Mouse (Mus musculus): ENCODE measurements around the gene Ptprm. TPM values are rescaled to one million over a fixed set of nuclear protein-coding genes. Genes with fewer than 3 reads are reported as not detected.

The Ptprm gene
- total RNA-seq (2023) = under 1 TPM in 1 of 2 experiments, not detected in 1; 0.29 TPM

DNA sequence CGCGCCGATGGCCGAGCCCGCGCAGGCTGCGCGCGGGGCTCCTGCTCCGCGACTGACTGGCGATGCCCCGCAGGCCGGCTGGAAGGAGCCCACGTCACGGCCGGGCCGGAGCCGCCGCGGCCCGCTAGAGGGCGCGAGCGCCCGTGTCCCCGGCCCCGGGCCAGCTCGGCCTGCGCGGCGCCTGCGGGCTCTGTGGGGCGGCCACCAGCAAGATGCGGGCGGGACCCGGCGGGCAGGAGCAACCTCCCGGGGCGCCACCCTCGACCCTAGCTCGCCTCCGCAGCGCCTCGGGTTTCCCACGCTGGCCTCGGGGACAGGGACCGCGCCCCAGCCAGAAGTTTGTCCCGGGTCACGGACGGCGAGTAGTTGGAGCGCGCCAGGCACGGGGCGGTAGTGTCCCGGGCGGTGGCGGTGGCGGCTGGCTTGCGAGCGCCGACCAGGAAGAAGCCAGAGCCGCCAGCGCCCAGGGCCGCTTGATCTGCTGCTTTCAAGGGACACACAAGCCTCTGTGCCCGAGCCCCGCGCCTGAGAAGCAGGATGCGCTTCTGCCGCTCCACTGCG is at the start of gene Ptprm:
TSS of gene Ptprm (minus strand) at position 7 of the 561 bp plus-strand sequence.

Measured in B cell, adult 67 days (primary cell).